11 mouse cellular contexts compared by ENCODE assay signal in genomic region chr14:57509554-57509953, GRCm38 (mm10). TPM values are rescaled to one million over a fixed set of nuclear protein-coding genes. Genes with fewer than 3 reads are reported as not detected.
DNase-seq lines count a peak whose midpoint lies in the region; ATAC-seq and TF ChIP-seq lines count a peak whose summit lies in the region.
"Had no signal": no experiment of that assay in that cellular context is flagged by ENCODE, and none has a peak within 500 bp of the region (broad histone marks: within the 10 kb centered on the region; RNA-seq: fewer than 3 reads in every experiment).

No protein-coding gene starts in this region.

- intact Hi-C loops in left cerebral cortex, postnatal 14 days (cut with DNase I): no loop called here
- intact Hi-C loops in gastrocnemius, postnatal 14 days (cut with DNase I; ENCODE audit: low total_unique reads): no loop called here

- no peak overlapping the region for H3K9ac ChIP-seq in embryonic facial prominence, embryonic 13.5 days
- no peak overlapping the region for H3K9ac ChIP-seq in hindbrain, postnatal 0 days (replicated peaks; ENCODE audit: low read length)
- H3K9ac ChIP-seq: liver, embryonic 12.5 days had no signal

- H3K4me1 ChIP-seq in embryonic facial prominence, embryonic 13.5 days: no peaks in the 10 kb centered on the region
- H3K4me1 ChIP-seq in embryonic facial prominence, embryonic 10.5 days: no peaks in the 10 kb centered on the region
- no peaks in the 10 kb centered on the region for H3K4me1 ChIP-seq in hindbrain, postnatal 0 days (ENCODE audit: insufficient read depth, low read length)
- H3K4me1 ChIP-seq: liver, embryonic 12.5 days had no signal

- no peaks in the 10 kb centered on the region for H3K36me3 ChIP-seq in embryonic facial prominence, embryonic 13.5 days
- H3K36me3 ChIP-seq in embryonic facial prominence, embryonic 10.5 days (replicated peaks): no peaks in the 10 kb centered on the region
- no peaks in the 10 kb centered on the region for H3K36me3 ChIP-seq in hindbrain, postnatal 0 days (ENCODE audit: insufficient read depth, low read length)
- H3K36me3 ChIP-seq: liver, embryonic 12.5 days had no signal

- no peak; the same call in 1 of the 2 replicates for ATAC-seq in embryonic facial prominence, embryonic 13.5 days (ENCODE audit: insufficient number of reproducible peaks, insufficient read depth, low FRiP score, low TSS enrichment, low read depth)
- ATAC-seq in hindbrain, postnatal 0 days: peak; percentile 93
- ATAC-seq: liver, embryonic 12.5 days had no signal

- no peak overlapping the region for H3K4me3 ChIP-seq in embryonic facial prominence, embryonic 13.5 days
- H3K4me3 ChIP-seq in embryonic facial prominence, embryonic 10.5 days: no peak overlapping the region
- no peak overlapping the region for H3K4me3 ChIP-seq in hindbrain, postnatal 0 days (ENCODE audit: low read length)
- H3K4me3 ChIP-seq: erythroblast, embryonic 14.5 days; liver, embryonic 12.5 days had no signal

- WGBS in embryonic facial prominence, embryonic 13.5 days: 73% methylated on average over 6 of the region's 6 CpGs
- WGBS in embryonic facial prominence, embryonic 10.5 days: 69% methylated on average over 6 of the region's 6 CpGs
- WGBS in hindbrain, postnatal 0 days: 51% methylated on average over 6 of the region's 6 CpGs

- H3K9me3 ChIP-seq in embryonic facial prominence, embryonic 13.5 days: no peaks in the 10 kb centered on the region
- no peaks in the 10 kb centered on the region for H3K9me3 ChIP-seq in embryonic facial prominence, embryonic 10.5 days
- no peaks in the 10 kb centered on the region for H3K9me3 ChIP-seq in hindbrain, postnatal 0 days (ENCODE audit: low read length)
- H3K9me3 ChIP-seq: liver, embryonic 12.5 days had no signal

- peak; percentile 36 for TF ChIP-seq CTCF in hindbrain, postnatal 0 days (IDR thresholded peaks at IDR 0.05; ENCODE audit: low read depth)

- DNase-seq in embryonic facial prominence, embryonic 10.5 days (ENCODE audit: low spot score): no peak
- DNase-seq in left cerebral cortex, postnatal 14 days (ENCODE audit: low spot score in 2 of 2): peak; percentile 35 to 61
- no peak for DNase-seq in left cerebral cortex, adult 8-10 months (ENCODE audit: low spot score in 2 of 2)
- peak; percentile 68 for DNase-seq in hindbrain, postnatal 0 days (ENCODE audit: low spot score)
- peak; percentile 56 for DNase-seq in lung, postnatal 14 days
- no peak for DNase-seq in gastrocnemius, postnatal 14 days
- DNase-seq in spleen, postnatal 36 days (ENCODE audit: low spot score in 2 of 2): no peak
- DNase-seq: heart, postnatal 36 days had no signal

- no peaks in the 10 kb centered on the region for H3K27me3 ChIP-seq in embryonic facial prominence, embryonic 13.5 days
- no peaks in the 10 kb centered on the region for H3K27me3 ChIP-seq in embryonic facial prominence, embryonic 10.5 days (replicated peaks; ENCODE audit: low read depth, poor library complexity, severe bottlenecking)
- H3K27me3 ChIP-seq in hindbrain, postnatal 0 days (ENCODE audit: insufficient read depth, low read length): no peaks in the 10 kb centered on the region
- H3K27me3 ChIP-seq: liver, embryonic 12.5 days had no signal

- H3K4me2 ChIP-seq in embryonic facial prominence, embryonic 13.5 days: no peak overlapping the region
- no peak overlapping the region for H3K4me2 ChIP-seq in hindbrain, postnatal 0 days (ENCODE audit: low read depth, low read length)
- H3K4me2 ChIP-seq: liver, embryonic 12.5 days had no signal

- H3K27ac ChIP-seq in embryonic facial prominence, embryonic 13.5 days: 0 out of 2 replicates have a peak overlapping the region, but pooled peaks have one; percentile 52
- no peak overlapping the region for H3K27ac ChIP-seq in embryonic facial prominence, embryonic 10.5 days (replicated peaks)
- H3K27ac ChIP-seq in hindbrain, postnatal 0 days: no peak overlapping the region
- H3K27ac ChIP-seq: liver, embryonic 12.5 days had no signal

RNA-seq across cellular contexts. Expression of gene Il17d, which starts 15.0 kb away (rescaled TPM):
- polyA plus RNA-seq in embryonic facial prominence, embryonic 13.5 days (2015; fragmentation: Nextera tagmentation; extraction: Ambion mirVana): 3.5 and 4.5 TPM in 2 replicates
- polyA plus RNA-seq in embryonic facial prominence, embryonic 10.5 days (2016; fragmentation: Nextera tagmentation; extraction: Ambion mirVana): 0.77 and 0.91 TPM in 2 replicates
- total RNA-seq in left cerebral cortex, postnatal 14 days (2021): 10 to 100 TPM; 13.3 to 14.0 TPM
- total RNA-seq in left cerebral cortex, adult 8-10 months (2022): 10 to 100 TPM; 12.8 to 14.1 (median 13.8) TPM
- total RNA-seq in hindbrain, postnatal 0 days (2014; rRNA removed): 35.5 and 35.8 TPM in 2 replicates
- polyA plus RNA-seq in hindbrain, postnatal 0 days (2015; fragmentation: Nextera tagmentation; extraction: Ambion mirVana): 5.9 and 6.1 TPM in 2 replicates
- total RNA-seq in gastrocnemius, postnatal 14 days (2021): 1 to 10 TPM; 4.8 to 6.4 TPM
- polyA plus RNA-seq: erythroblast, embryonic 14.5 days had no signal

Comparison
In these comparisons a context has a peak if more than half of its experiments do, and no peak if none do; other contexts are left out.
1. DNase-seq: peak in left cerebral cortex, postnatal 14 days (2 of 2), hindbrain, postnatal 0 days (single experiment) and lung, postnatal 14 days (single experiment); none in embryonic facial prominence, embryonic 10.5 days (single experiment), left cerebral cortex, adult 8-10 months (0 of 2), gastrocnemius, postnatal 14 days (single experiment) and spleen, postnatal 36 days (0 of 2).